Mouse (Mus musculus) heart, embryonic 12.5 days (tissue): Measurements from ENCODE around the gene Rasa4. TPM values are rescaled to one million over a fixed set of nuclear protein-coding genes. Genes with fewer than 3 reads are reported as not detected.
A peak's percentile ranks its signal among the peaks of the same experiment; 100 is the strongest.

Source experiments
- ATAC-seq: fragments of 200-750 bp; cut with Nextera tagmentation; 2 replicates; pipeline ENCODE4 v1.8.0; 2017; ENCODE audit warnings: moderate TSS enrichment, moderate library complexity; ENCODE audit not compliant: insufficient number of reproducible peaks, low FRiP score
- H3K27ac ChIP-seq: fragments of 300-500 bp; sonication (generic); 2 replicates; pipeline ENCODE4 v1.5.1; 2016; ENCODE audit warnings: mild to moderate bottlenecking, moderate library complexity; ENCODE audit not compliant: poor library complexity, severe bottlenecking
- H3K27me3 ChIP-seq: fragments of 300-500 bp; sonication (generic); replicated peaks from 2 replicates; pipeline ENCODE4 v1.6.1; 2016; ENCODE audit warnings: mild to moderate bottlenecking, moderate library complexity
- H3K36me3 ChIP-seq: fragments of 300-500 bp; sonication (generic); 2 replicates; pipeline ENCODE4 v1.6.1; 2016; ENCODE audit warnings: mild to moderate bottlenecking, moderate library complexity
- H3K4me1 ChIP-seq: fragments of 300-500 bp; sonication (generic); replicated peaks from 2 replicates; pipeline ENCODE4 v1.6.1; 2016; ENCODE audit warnings: mild to moderate bottlenecking
- H3K4me2 ChIP-seq: fragments of 300-500 bp; sonication (generic); 2 replicates; pipeline ENCODE4 v1.6.1; 2016; ENCODE audit warnings: mild to moderate bottlenecking, moderate library complexity
- H3K4me3 ChIP-seq: fragments of 300-500 bp; sonication (generic); 2 replicates; pipeline ENCODE4 v1.5.1; 2016; ENCODE audit warnings: mild to moderate bottlenecking
- H3K9ac ChIP-seq: fragments of 300-500 bp; sonication (generic); 2 replicates; pipeline ENCODE4 v1.6.1; 2016; ENCODE audit warnings: mild to moderate bottlenecking, moderate library complexity
- H3K9me3 ChIP-seq: fragments of 300-500 bp; sonication (generic); replicated peaks from 2 replicates; pipeline ENCODE4 v1.6.1; 2016; ENCODE audit warnings: mild to moderate bottlenecking, moderate library complexity
- WGBS: fragments of 180-500 bp; shearing (Covaris S2); methylation state at CpG from one replicate; pipeline ENCODE4 v1.1.7; 2016; 5-methylcytosine and 5-hydroxymethylcytosine counted together
- polyA plus RNA-seq: library from polyadenylated mRNA; unstranded; fragments of >200 nt; fragmentation: Nextera tagmentation; extraction: Ambion mirVana; gene quantifications from 2 replicates; pipeline ENCODE4 v1.2.1, GENCODE M21; 2016

The Rasa4 gene
- polyA plus RNA-seq, 1 experiment from 2014 or later: 1.6 TPM

- Histone ChIP-seq H3K4me1 (peaks cover 18% of the 10 kb centered on the region), H3K27ac (0 out of 2 replicates have a peak within 1 kb of the TSS, but pooled peaks have one; percentile 31), H3K36me3 (peaks cover 12% of the 10 kb centered on the region), H3K27me3 (no peaks in the 10 kb centered on the region), H3K9ac (peak within 1 kb of the TSS; percentile 92), H3K4me3 (peak within 1 kb of the TSS; percentile 96), H3K9me3 (no peaks in the 10 kb centered on the region), H3K4me2 (peak within 1 kb of the TSS; percentile 88)
- 3% methylated on average over 41 of the region's 42 CpGs for WGBS
- peak; percentile 94 for ATAC-seq
Measured at GRCm38 (mm10) chr5:136115891-136116783, 32.4 kb downstream of the Rasa4 start, which contains the start of gene Polr2j. Gene Polr2j, plus strand, starts transcription at chr5:136116631.

DNA sequence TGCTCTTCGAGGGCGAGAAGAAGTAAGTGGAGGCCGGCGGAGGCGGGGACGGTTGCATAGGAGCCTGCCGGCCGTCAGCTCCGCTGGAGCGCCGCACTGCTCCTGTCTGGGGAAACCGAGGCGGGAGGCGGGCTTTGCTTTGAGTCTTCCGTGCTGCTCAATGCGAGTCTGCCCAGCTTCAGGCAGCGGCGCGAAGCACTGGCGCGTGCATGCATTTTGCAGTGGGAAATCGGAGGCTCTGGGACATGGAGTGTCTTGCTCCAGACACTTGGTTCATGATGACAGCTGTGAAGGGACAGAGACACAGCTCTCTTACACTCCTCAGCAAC, 33.0 kb downstream of the Rasa4 start:
- Histone ChIP-seq H3K4me3 (peak overlapping the region; percentile 96), H3K27me3 (no peaks in the 10 kb centered on the region), H3K36me3 (peaks cover 18% of the 10 kb centered on the region), H3K27ac (0 out of 2 replicates have a peak overlapping the region, but pooled peaks have one; percentile 31), H3K9ac (peak overlapping the region; percentile 92), H3K4me2 (peak overlapping the region; percentile 88), H3K9me3 (no peaks in the 10 kb centered on the region), H3K4me1 (peaks cover 18% of the 10 kb centered on the region)
- under 1% methylated on average over 22 of the region's 22 CpGs for WGBS
- no peak; the same call in 1 of the 2 replicates for ATAC-seq

GRCm38 (mm10) chr5:136122165-136122564, 38.4 kb downstream of the Rasa4 start:
- Histone ChIP-seq H3K9ac (no peak overlapping the region), H3K4me2 (no peak overlapping the region), H3K36me3 (peaks cover 58% of the 10 kb centered on the region), H3K27ac (no peak overlapping the region), H3K4me3 (no peak overlapping the region), H3K4me1 (peaks cover 11% of the 10 kb centered on the region), H3K9me3 (no peaks in the 10 kb centered on the region), H3K27me3 (no peaks in the 10 kb centered on the region)
- ATAC-seq: no peak
- WGBS: 84% methylated on average over 10 of the region's 10 CpGs

GRCm38 (mm10) chr5:136135571-136136291, 52.0 kb downstream of the Rasa4 start, which contains the start of the genes Lrwd1 and Alkbh4:
Gene Lrwd1, minus strand, starts transcription at chr5:136136074.
Gene Alkbh4, plus strand, starts transcription at chr5:136136146.
- under 1% methylated on average over 60 of the region's 60 CpGs for WGBS
- ATAC-seq: peak; percentile 91
- H3K36me3 ChIP-seq: peaks cover 52% of the 10 kb centered on the region

DNA sequence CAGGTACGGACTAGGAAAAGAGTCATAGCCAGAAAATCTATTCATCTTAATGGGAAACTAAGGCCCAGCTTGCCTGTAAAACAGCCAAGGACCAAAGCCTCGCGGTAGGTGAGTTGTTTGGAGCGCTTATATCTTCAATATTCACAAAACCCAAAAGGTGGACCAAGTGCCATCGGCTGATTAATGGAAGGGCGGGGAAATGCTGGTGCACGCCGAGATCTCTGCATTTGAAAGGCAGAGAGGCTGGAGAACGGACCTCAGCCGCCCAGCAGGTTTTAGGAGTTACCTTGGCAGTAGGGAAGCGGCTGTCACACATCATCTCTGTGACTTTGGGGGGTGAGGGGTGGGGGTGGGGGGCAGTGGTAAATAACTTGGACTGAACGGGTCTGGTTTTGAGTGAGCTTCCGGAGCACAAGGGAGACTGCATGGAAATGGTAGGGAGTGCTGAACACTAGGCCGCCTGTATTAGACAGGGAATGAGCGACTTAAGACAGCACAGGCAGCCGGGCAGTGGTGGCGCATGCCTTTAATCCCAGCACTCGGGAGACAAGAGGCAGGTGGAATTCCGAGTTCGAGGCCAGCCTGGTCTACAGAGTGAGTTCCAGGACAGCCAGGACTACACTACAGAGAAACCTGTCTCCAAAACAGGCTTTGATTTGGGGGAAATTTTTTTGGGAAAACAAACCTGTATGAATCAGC, 52.7 kb downstream of the Rasa4 start:
- Histone ChIP-seq H3K4me2 (peak overlapping the region; percentile 81), H3K27me3 (no peaks in the 10 kb centered on the region), H3K4me3 (peak overlapping the region; percentile 65), H3K9me3 (no peaks in the 10 kb centered on the region), H3K4me1 (peaks cover 17% of the 10 kb centered on the region), H3K27ac (peak overlapping the region; percentile 20), H3K9ac (peak overlapping the region; percentile 75), H3K36me3 (peaks cover 55% of the 10 kb centered on the region)
- WGBS: 7% methylated on average over 20 of the region's 20 CpGs
- ATAC-seq: no peak

More at GRCm38 (mm10) chr5:136135571-136136291, 52.0 kb downstream of the Rasa4 start, which contains the start of the genes Lrwd1 and Alkbh4:
- Histone ChIP-seq H3K9ac (peak within 1 kb of the TSS; percentile 75), H3K27ac (peak within 1 kb of the TSS; percentile 20), H3K4me2 (peak within 1 kb of the TSS; percentile 81), H3K9me3 (no peaks in the 10 kb centered on the region), H3K4me1 (peaks cover 17% of the 10 kb centered on the region), H3K4me3 (peak within 1 kb of the TSS; percentile 65), H3K27me3 (no peaks in the 10 kb centered on the region)

GRCm38 (mm10) chr5:136137658-136138274, 54.0 kb downstream of the Rasa4 start:
- 67% methylated on average over 13 of the region's 13 CpGs for WGBS
- Histone ChIP-seq H3K36me3 (peaks cover 54% of the 10 kb centered on the region), H3K27me3 (no peaks in the 10 kb centered on the region), H3K4me1 (peaks cover 17% of the 10 kb centered on the region), H3K27ac (no peak overlapping the region), H3K4me3 (no peak overlapping the region), H3K4me2 (no peak overlapping the region), H3K9me3 (0 out of 2 replicates have a peak, but pooled peaks cover 2% of the 10 kb centered on the region), H3K9ac (no peak overlapping the region)
- ATAC-seq: no peak

DNA sequence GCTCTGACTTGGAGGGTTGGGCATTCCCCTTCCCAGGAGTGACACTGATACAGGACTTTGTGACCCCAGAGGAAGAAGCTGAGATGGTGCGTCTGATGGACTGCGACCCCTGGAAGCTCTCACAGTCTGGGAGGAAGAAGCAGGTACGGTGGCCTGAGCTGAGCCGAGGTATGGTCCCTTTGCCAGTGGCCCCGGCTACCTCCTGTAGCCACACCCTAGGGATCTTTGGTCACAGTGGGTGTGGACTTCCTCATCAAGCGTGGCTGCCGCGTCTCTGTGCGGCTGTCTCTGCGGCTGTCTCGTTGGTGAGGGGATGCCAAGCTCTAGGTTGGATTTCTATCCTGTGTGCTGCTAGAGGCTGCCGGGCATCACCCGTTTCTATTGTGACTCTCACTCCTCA, 55.7 kb downstream of the Rasa4 start:
- H3K9me3 ChIP-seq: peaks cover 8% of the 10 kb centered on the region; the same call in 1 of the 2 replicates
- 0 out of 2 replicates have a peak, but pooled peaks cover 5% of the 10 kb centered on the region for H3K27me3 ChIP-seq
- no peak overlapping the region for H3K4me3 ChIP-seq
- no peak overlapping the region for H3K4me2 ChIP-seq
- peaks cover 17% of the 10 kb centered on the region for H3K4me1 ChIP-seq
- H3K27ac ChIP-seq: no peak overlapping the region
- no peak for ATAC-seq
- H3K9ac ChIP-seq: no peak overlapping the region
- H3K36me3 ChIP-seq: peaks cover 41% of the 10 kb centered on the region
- 93% methylated on average over 13 of the region's 13 CpGs for WGBS

GRCm38 (mm10) chr5:136140057-136140482, 56.4 kb downstream of the Rasa4 start:
- H3K4me1 ChIP-seq: peaks cover 11% of the 10 kb centered on the region
- peaks cover 41% of the 10 kb centered on the region for H3K36me3 ChIP-seq
- no peak overlapping the region for H3K9ac ChIP-seq
- ATAC-seq: no peak
- no peak overlapping the region for H3K4me3 ChIP-seq
- WGBS: 89% methylated on average over 10 of the region's 10 CpGs
- H3K9me3 ChIP-seq: peaks cover 8% of the 10 kb centered on the region; the same call in 1 of the 2 replicates
- H3K27ac ChIP-seq: no peak overlapping the region
- H3K4me2 ChIP-seq: no peak overlapping the region
- H3K27me3 ChIP-seq: 0 out of 2 replicates have a peak, but pooled peaks cover 5% of the 10 kb centered on the region

- peaks cover 41% of the 10 kb centered on the region for H3K36me3 ChIP-seq
- ATAC-seq: no peak
- WGBS: 85% methylated on average over 5 of the region's 5 CpGs
- H3K27ac ChIP-seq: no peak overlapping the region
- H3K4me3 ChIP-seq: no peak overlapping the region
- H3K9me3 ChIP-seq: peaks cover 8% of the 10 kb centered on the region; the same call in 1 of the 2 replicates
- no peaks in the 10 kb centered on the region for H3K4me1 ChIP-seq
- H3K9ac ChIP-seq: no peak overlapping the region
- H3K27me3 ChIP-seq: 0 out of 2 replicates have a peak, but pooled peaks cover 5% of the 10 kb centered on the region
- H3K4me2 ChIP-seq: no peak overlapping the region
Measured at GRCm38 (mm10) chr5:136142746-136143145, 59.0 kb downstream of the Rasa4 start.

- H3K36me3 ChIP-seq: peaks cover 41% of the 10 kb centered on the region
- H3K27me3 ChIP-seq: 0 out of 2 replicates have a peak, but pooled peaks cover 5% of the 10 kb centered on the region
- peaks cover 8% of the 10 kb centered on the region; the same call in 1 of the 2 replicates for H3K9me3 ChIP-seq
- 81% methylated on average over 6 of the region's 6 CpGs for WGBS
- ATAC-seq: no peak
- H3K4me2 ChIP-seq: no peak overlapping the region
- no peak overlapping the region for H3K4me3 ChIP-seq
- no peak overlapping the region for H3K27ac ChIP-seq
- H3K9ac ChIP-seq: no peak overlapping the region
- H3K4me1 ChIP-seq: no peaks in the 10 kb centered on the region
Measured at GRCm38 (mm10) chr5:136143161-136143755, 59.5 kb downstream of the Rasa4 start.
